Mouse (Mus musculus): ENCODE data around the gene Crybg3.

The Crybg3 gene

DNA sequence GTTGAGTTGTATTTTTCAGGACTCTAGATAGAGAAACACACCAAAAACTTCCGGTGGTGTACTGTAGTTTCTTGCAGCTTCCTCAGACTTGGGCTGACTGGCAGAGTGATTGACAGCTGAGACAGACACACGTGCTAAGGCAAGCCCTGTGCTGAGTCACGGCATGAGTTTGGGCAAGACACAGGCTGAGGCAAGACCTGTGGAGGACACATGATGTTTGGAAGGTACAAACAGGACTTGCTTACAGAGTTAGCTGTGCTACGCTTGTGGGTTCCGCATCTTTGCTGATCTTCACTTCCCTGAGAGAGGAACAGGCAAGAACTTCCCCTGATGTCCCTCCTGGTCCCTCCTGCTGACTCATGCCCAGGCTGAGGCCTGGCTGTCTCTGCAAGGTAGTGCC, 17.3 kb downstream of the Crybg3 start:
- DNase-seq (ENCODE audit: low spot score in 2 of 2): peak in 1 of 2 experiments; percentile 55

DNA sequence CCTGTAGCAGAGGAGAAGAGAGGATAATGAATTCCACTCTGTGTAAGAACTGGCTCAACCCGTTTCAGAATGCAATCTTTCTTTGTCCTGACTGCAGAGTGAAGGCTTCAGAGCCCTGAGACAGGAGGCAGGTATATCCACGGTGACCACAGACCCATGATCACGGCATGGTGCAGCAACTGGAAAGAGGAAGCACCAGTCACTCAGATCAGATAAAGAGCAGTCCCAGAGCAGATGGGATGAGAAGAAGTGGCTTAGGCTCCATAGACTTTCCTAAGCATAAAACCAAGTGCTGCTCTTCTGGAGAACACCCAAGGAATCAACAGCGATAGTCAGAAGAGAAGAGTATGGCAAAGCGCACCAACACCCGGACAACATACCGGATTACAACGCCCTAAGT, 21.5 kb downstream of the Crybg3 start:
- DNase-seq (ENCODE audit: low spot score in 2 of 2): no peak

DNA sequence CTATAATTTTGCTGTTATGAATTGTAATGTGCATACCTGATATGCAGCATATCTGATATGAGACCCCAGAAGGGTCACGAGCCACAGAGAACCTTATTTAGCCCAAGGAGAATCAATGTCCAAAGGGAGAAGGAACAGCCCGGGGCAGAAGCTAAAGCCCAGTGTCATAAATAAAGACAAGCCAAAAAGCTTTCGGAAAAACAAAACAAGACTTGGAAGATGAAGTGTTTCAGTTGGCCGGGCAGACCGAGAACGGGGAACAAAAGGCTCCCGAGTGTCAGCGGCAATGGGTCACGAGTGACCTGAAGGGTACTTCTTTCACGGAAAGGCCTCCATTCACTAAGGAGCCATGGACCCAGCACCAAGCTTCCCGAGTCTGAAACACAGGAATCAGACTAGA, 26.8 kb downstream of the Crybg3 start:
- DNase-seq (ENCODE audit: low spot score in 2 of 2): no peak

DNA sequence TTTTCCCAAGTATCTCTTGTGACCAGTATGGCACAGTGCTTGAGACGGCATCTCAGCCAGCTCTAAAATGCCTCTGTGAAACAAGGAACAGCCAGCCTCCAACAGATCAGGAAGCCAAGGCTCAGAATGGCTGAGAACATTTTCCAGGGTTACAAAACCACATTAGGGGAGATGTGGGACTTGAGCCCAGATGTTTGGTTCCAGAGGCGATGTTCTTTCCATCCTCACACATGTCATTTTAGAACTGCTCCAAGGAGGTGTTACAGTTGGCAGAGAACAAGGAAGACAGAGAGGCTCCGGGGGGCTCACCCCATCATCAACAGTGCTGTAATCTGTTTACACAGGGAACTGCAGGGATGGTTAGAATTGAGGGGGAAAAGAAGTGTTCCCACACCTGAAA, 28.1 kb downstream of the Crybg3 start:
- no peak for DNase-seq (ENCODE audit: low spot score in 2 of 2)

DNA sequence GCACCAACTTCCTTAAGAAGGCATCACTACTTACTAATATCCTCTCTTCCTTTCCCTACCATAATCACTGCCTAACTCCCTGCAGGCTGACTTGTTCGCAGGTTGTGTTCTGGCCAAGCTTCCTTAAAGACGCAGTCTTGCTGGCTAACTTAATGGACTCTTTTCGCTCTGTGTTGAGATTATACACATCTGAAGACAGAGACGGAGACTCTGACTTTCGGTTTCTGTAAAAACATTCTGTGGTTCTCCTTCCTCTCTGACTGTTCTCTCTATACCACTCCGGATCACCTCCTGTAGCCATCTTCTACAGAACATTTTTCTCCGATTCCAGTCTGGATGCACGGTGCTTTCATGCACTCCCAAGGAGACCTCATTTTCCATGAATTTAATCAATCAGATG, 30.0 kb downstream of the Crybg3 start:
- no peak for DNase-seq (ENCODE audit: low spot score in 2 of 2)

DNA sequence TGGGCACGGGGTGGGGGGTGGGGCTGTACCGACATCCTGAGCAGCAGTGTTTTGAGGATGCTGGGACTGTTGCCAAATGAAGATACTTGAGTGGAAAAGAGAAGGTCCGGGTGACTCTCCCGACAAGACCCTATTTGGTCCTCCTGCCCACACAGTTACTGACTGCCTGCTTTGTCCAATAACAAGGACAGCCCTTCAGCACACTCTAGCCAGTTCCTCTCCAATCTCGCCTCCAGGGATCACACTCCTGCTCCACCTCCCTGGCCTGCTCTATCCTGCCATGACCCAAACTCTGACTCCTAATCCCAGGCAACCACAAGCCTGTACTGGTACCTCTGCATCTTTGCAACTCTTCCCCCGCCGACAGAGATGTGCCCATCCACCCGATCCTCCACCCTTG, 30.9 kb downstream of the Crybg3 start:
- DNase-seq (ENCODE audit: low spot score in 2 of 2): no peak

DNA sequence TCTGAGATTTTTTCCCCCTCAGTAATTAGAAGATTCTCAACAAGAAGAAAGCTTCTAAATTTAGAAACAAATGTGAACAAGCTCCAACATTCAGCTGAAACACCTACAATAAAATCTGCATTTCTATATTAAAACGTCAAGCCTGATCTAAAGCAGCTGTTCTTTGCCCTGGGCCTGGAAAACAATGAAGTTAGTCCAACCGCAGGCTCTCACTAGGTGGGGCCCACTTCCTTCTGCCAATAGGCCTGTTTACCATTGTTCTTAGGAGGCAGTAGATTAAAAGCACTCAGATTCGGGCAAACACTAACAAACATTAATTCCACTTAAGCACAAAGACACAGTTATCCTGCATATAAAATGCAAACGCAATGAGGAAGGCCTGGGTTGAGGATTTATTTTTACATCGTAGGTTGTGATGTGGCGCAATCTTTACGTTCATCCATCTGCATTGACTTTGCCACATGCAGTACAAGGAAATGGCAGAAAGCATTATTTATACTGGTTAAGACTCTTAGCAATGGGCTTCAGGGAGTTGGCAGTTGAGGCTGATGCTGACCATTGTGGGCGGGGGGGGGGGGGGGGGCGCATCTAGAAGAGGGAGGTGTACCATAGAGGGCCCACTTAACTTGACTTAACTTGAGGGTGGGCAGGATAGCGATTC, 32.9 kb downstream of the Crybg3 start:
- no peak for DNase-seq (ENCODE audit: low spot score in 2 of 2)

DNA sequence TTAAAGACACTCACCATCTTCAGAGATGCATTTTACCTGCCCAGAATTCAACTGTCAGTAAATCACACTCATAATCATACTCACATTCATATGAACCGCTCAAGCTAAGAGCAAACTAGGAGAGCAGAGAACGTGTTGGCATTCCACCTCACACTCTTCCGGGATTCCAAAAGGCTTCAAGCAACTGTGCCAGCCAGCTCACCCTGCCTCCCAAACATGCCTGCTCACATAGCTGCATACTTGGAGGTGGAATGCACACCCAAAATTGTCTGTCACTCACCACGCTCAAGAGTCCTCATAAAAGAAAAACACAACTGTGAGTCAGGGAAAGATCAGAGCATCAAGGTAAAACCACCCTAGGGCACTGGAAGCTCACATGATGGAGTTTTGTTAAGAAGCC, 34.3 kb downstream of the Crybg3 start:
- no peak for DNase-seq (ENCODE audit: low spot score in 2 of 2)

DNA sequence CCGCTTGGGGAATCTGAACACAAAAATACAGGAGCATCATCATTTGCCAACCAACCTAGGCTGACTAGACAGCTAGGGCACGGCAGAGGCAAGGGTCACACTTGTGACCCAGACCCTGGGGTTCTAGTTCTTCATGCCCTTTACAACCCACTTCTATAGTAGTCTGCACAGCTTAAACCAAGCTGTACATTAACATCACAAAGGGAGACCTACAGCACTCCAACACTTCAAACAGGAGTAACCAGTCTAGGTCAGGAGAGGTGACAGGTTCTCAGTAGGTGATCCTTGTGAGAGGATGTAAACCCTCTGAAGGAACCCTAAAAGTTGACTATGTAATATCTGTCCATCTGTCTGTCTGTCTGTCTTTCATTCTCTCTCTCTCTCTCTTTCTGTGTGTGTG, 35.1 kb downstream of the Crybg3 start:
- no peak for DNase-seq (ENCODE audit: low spot score in 2 of 2)

DNA sequence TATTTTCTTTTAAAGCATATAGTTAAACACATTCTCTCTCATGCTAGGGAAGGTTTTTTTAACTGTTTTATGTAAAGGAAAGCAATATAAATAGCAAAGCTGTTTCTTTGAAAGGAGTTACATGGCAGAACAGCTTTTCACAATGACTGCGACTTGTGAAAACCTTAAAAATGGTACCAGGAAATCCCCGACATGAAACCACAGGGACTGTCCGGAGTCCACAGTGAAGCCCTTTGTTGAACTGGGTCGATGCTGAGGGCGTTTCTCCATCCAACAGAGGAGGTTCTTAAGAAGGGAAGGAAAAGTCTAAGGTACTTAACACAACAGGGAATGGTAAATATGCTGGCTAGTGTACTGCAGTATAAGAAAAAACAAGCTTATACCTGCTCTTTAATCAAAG, 36.8 kb downstream of the Crybg3 start:
- no peak for DNase-seq (ENCODE audit: low spot score in 2 of 2)

DNA sequence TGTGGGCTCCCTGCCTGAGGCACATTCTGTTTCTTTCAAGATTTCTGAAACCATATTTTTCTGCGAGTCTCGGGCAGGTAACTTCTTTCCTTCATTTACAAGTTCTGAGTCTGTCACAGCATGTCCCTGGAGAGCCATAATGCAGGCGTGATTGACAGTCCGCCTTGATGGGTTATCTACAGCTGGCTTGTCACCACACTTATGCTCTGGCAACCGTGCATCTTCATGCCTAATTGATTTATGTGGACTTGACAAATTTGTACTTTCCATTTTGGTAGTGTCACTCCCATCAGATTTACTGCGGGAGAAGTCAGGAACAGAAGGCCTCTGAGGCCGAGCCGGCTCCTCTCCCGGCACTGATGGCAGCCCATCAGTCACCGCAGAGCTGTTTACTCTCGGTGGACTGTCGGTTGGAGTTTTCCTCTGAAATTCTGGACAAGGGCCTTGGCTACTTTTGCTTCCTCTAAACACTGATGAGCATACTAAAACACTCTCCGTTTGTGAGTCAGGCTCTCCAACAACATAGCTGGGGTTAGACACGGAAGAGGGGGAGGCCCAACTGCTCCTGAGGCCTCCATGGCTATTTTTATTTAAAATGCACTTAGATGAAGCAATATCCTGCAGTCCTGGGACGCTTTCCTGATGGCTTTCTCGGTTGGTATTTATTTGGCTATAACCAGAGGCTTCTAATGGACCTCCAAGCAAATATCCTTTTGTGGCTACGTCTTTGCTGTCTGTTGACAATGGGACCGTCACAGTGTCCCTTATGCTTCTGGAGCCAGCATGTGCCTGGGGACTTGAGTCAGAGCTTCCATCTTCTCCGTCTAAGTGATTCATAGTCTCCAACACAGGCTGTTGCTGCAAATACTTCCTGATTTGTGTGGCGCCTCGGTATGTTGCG, 41.2 kb downstream of the Crybg3 start:
- DNase-seq (ENCODE audit: low spot score in 2 of 2): no peak

DNA sequence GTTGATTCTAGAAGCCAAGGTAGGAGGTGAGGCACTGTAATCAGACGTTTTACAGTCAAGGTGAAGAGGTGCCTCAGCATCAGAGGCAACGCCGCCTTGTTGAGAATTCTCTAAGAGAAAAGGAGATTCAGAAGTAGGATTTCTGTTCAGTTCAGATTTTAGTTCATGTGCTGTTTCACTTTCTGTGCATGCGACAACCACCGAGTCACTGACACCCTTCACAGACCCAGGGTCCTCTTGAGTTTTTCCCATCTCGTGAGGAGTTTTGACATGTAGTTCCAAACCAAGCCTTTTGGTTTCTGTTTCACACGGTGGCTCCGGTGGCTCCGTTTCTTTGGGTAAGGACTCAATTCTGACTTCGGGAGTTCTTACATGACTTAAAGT, 41.9 kb downstream of the Crybg3 start:
- no peak for DNase-seq (ENCODE audit: low spot score in 2 of 2)

DNA sequence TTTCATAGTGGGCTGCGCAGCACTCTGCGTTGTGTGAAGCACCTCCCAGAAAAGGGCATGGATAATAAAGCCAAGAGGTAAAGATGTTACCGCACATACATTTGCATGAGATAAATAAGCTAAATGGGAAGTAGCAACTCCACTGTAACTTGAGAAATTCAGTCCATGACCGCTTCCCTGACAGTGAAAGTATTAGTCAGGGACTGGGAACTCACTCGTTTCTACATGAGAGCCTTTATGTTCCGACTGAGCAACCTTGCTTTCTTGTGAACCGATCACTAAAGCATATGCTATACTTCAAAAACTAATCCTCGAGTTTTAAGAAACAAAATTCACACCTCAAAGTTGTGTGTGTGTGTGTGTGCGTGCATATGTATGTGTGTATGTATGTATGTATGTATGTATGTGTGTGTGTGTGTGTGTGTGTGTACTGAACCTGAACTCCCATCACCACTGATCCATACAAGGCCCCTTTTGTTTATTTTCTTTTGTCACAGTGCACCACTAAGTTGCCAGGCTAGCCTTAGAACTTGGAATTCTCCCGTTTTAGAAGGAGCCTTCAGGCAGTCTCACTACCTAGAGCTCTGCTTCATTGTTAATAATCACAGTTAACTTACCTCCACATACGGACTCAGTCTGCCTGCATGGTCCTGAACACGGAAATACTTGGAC, 47.2 kb downstream of the Crybg3 start:
- no peak for DNase-seq (ENCODE audit: low spot score in 2 of 2)

GRCm38 (mm10) chr16:59551507-59551906, 49.3 kb downstream of the Crybg3 start:
- no peak for DNase-seq (ENCODE audit: low spot score in 2 of 2)

DNA sequence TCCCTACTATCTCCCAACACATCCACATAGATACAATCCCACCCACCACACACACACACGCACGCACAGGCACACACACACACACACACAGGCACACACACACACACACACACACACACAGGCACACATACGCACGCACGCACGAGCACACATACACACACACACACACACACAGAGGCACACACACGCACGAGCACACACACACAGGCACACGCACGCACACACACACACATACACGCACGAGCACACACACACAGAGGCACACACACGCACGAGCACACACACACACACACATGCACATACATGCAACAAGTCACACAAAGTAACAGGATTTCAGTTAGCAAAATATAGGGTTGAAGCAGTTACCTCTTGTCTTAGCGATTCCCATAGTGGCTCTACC, 51.1 kb downstream of the Crybg3 start:
- DNase-seq (ENCODE audit: low spot score in 2 of 2): no peak

- DNase-seq (ENCODE audit: low spot score in 2 of 2): no peak
These were observed 52.2 kb downstream of the Crybg3 start for GRCm38 (mm10) chr16:59548582-59548947.

DNA sequence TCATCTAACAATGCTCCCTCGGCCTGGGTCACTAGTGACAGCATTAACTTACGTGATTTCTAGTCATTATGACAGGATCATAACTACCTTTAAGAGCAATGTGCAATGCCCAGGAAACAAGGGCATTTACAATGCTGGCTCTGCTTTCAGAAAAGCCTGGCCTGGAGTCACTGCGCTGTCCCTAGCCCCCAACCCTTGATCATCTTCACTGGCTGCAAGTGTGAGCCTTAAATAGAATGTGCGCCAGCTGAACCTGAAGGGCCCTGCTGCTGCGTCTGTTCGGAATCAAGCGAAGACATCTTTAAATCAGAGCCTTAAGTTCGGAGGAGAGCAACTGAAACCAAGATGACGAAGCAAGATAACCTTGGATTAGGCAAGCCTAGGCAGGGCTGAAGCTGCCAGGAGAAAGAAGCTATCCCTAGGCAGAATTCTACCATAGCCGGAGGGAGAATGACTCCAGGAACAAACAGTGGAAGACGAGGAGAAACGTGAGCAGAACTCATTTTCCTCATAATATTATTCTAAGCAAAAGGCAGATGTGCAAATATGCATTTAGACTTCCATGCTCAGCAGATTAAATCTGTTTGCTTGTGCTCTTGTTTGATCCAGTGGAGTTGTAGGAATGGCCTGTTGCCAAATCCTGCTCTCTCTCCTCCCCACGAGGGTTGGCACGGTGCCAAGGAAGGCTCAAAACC, 52.7 kb downstream of the Crybg3 start:
- peak in 1 of 2 experiments; percentile 42 for DNase-seq (ENCODE audit: low spot score in 2 of 2)

DNA sequence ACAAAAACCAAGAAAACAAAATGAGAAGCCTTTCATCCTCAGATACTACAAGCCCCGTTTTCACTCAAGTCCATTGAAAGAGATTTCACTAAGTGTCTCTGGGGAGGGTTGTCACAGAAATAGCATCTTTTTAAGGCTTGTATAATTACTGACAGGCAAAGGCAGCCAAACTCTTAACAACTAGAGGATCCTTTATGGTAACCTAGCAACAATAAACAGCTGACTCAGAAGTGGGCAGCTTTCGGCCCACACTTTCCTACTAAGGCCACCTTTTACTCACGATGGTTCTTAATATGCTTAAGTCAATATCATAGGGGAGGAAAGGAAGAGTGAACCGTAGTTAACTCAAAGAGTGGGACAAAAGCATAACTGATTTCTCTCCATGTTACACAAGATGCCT, 53.3 kb downstream of the Crybg3 start:
- no peak for DNase-seq (ENCODE audit: low spot score in 2 of 2)

DNA sequence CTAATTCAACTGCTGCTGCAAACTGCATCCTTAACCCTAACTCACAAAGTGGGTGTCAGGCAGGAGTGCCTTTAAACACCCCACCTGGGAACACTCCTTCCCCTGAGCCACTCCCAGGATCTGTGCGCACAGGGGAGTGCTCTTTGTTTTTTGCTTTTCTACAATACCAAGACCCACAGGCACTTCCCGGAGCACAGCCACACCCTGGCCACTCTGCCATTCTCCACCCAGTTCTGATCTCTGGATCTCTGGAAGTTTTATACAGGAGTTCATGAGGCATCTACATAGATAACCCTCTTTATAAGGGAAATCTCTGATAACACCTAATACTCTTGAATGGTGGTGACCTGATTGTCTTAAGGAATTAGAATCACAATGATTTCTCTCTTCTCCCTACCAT, 55.4 kb downstream of the Crybg3 start:
- no peak for DNase-seq (ENCODE audit: low spot score in 2 of 2)

GRCm38 (mm10) chr16:59541382-59541781, 59.4 kb downstream of the Crybg3 start:
- no peak for DNase-seq (ENCODE audit: low spot score in 2 of 2)

DNA sequence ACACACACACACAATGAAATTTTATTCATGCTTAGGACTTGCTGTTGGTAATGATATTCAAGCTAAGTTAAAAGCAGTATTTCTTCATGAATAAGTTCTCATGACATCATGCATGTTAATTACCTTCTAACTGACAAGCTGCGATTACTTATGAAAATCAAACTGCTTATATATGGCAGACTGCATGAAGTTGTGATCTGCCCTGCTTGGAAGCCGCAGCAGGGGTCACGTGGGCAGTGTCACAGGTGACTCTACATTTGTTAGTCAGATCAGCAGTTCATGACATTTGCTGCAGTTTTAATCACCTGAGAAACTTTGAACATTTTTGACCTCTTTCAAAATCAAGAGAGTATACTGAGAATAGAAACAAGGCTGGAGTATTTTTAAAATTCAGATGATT, 59.8 kb downstream of the Crybg3 start:
- DNase-seq (ENCODE audit: low spot score in 2 of 2): no peak

DNA sequence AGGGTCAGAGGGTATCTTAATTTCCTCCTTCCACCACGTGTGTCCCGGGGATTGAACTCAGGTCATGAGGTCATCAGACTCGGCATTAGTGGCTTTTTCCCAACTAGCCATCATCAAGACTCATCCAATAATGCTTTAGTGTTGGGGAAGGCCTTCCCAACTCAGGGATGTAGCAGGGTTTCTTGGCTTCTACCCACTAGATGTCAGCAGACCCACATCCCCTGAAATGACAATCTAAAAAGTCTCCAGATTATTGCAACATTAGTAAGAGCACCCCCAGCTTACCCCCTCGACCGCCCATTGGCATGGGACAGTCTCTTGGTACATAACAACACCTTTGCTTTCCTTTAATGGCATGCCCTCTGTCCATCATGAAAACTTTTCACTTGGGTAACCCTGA, 65.1 kb downstream of the Crybg3 start:
- no peak for DNase-seq (ENCODE audit: low spot score in 2 of 2)
